Mouse (Mus musculus): ENCODE measurements around the gene Lysmd4. TPM values are rescaled to one million over a fixed set of nuclear protein-coding genes. Genes with fewer than 3 reads are reported as not detected.
"Not testable (repeated sequence)": the region's sequence is repeated elsewhere in the genome, so short reads cannot be mapped to it uniquely, and the experiment has no call there.

Lysmd4 gene
- total RNA-seq, 2 experiments from 2014 or later: 2.7 to 4.8 TPM

GRCm38 (mm10) chr7:67230221-67230620 is 7.9 kb downstream of the Lysmd4 start:
- no peak for ATAC-seq (ENCODE audit: poor library complexity, severe bottlenecking)

- ATAC-seq (ENCODE audit: poor library complexity, severe bottlenecking): no peak
These were observed 8.3 kb downstream of the Lysmd4 start for GRCm38 (mm10) chr7:67230640-67231140.

GRCm38 (mm10) chr7:67232504-67232903 is 10.2 kb downstream of the Lysmd4 start:
- no peak for ATAC-seq (ENCODE audit: poor library complexity, severe bottlenecking)

- ATAC-seq (ENCODE audit: poor library complexity, severe bottlenecking): no peak
These were observed 12.5 kb downstream of the Lysmd4 start for GRCm38 (mm10) chr7:67234797-67235196.

- ATAC-seq (ENCODE audit: poor library complexity, severe bottlenecking): no peak
These were observed 14.0 kb downstream of the Lysmd4 start for GRCm38 (mm10) chr7:67236351-67236750.

- no peak for ATAC-seq (ENCODE audit: poor library complexity, severe bottlenecking)
These were observed 15.4 kb downstream of the Lysmd4 start for GRCm38 (mm10) chr7:67237752-67238151.

- ATAC-seq (ENCODE audit: poor library complexity, severe bottlenecking): peak; percentile 73
These were observed 19.6 kb downstream of the Lysmd4 start for GRCm38 (mm10) chr7:67241969-67242368.

- peak; percentile 49; the same call in 1 of the 2 replicates for ATAC-seq (ENCODE audit: poor library complexity, severe bottlenecking)
These were observed 21.0 kb downstream of the Lysmd4 start for GRCm38 (mm10) chr7:67243121-67243893.

GRCm38 (mm10) chr7:67243894-67244282 is 21.5 kb downstream of the Lysmd4 start:
- no peak for ATAC-seq (ENCODE audit: poor library complexity, severe bottlenecking)

GRCm38 (mm10) chr7:67245255-67245654 is 22.9 kb downstream of the Lysmd4 start:
- no peak for ATAC-seq (ENCODE audit: poor library complexity, severe bottlenecking)

- ATAC-seq (ENCODE audit: poor library complexity, severe bottlenecking): no peak
These were observed 23.7 kb downstream of the Lysmd4 start for GRCm38 (mm10) chr7:67246067-67246466.

GRCm38 (mm10) chr7:67259828-67260563 is 37.7 kb downstream of the Lysmd4 start:
- peak; percentile 52; the same call in 1 of the 2 replicates for ATAC-seq (ENCODE audit: poor library complexity, severe bottlenecking)

- ATAC-seq (ENCODE audit: poor library complexity, severe bottlenecking): not testable (repeated sequence)
These were observed 48.1 kb downstream of the Lysmd4 start for GRCm38 (mm10) chr7:67270447-67270846.

GRCm38 (mm10) chr7:67283581-67283980 is 61.2 kb downstream of the Lysmd4 start:
- no peak for ATAC-seq (ENCODE audit: poor library complexity, severe bottlenecking)

- ATAC-seq (ENCODE audit: poor library complexity, severe bottlenecking): no peak
These were observed 65.1 kb downstream of the Lysmd4 start for GRCm38 (mm10) chr7:67287456-67287855.

GRCm38 (mm10) chr7:67291356-67291755 is 69.0 kb downstream of the Lysmd4 start:
- ATAC-seq (ENCODE audit: poor library complexity, severe bottlenecking): no peak

GRCm38 (mm10) chr7:67296419-67296818 is 74.1 kb downstream of the Lysmd4 start:
- no peak for ATAC-seq (ENCODE audit: poor library complexity, severe bottlenecking)

GRCm38 (mm10) chr7:67304937-67305336 is 82.6 kb downstream of the Lysmd4 start:
- ATAC-seq (ENCODE audit: poor library complexity, severe bottlenecking): no peak

GRCm38 (mm10) chr7:67307078-67307477 is 84.7 kb downstream of the Lysmd4 start:
- peak; percentile 51 for ATAC-seq (ENCODE audit: poor library complexity, severe bottlenecking)

- no peak for ATAC-seq (ENCODE audit: poor library complexity, severe bottlenecking)
These were observed 85.8 kb downstream of the Lysmd4 start for GRCm38 (mm10) chr7:67308102-67308501.

GRCm38 (mm10) chr7:67310151-67310550 is 87.8 kb downstream of the Lysmd4 start:
- ATAC-seq (ENCODE audit: poor library complexity, severe bottlenecking): no peak

- no peak for ATAC-seq (ENCODE audit: poor library complexity, severe bottlenecking)
These were observed 90.9 kb downstream of the Lysmd4 start for GRCm38 (mm10) chr7:67313200-67313599.
